Mouse (Mus musculus) midbrain, embryonic 11.5 days (tissue): Measurements from ENCODE around the gene Reep1. TPM values are rescaled to one million over a fixed set of nuclear protein-coding genes. Genes with fewer than 3 reads are reported as not detected.
A peak's percentile ranks its signal among the peaks of the same experiment; 100 is the strongest.

Experiments used
- ATAC-seq: fragments of 200-750 bp; cut with Nextera tagmentation; 2 replicates; pipeline ENCODE4 v1.8.0; 2017; ENCODE audit warnings: moderate TSS enrichment, moderate library complexity; ENCODE audit not compliant: low FRiP score
- DNase-seq: peaks from one replicate; pipeline ENCODE4 v3.0.0; 2015; ENCODE audit warnings: low spot score; ENCODE audit errors: missing footprints
- H3K27ac ChIP-seq: fragments of 300-500 bp; sonication (generic); 2 replicates; pipeline ENCODE4 v1.5.1; 2014; ENCODE audit warnings: low read depth, low read length
- H3K27me3 ChIP-seq: fragments of 300-500 bp; sonication (generic); 2 replicates; pipeline ENCODE4 v1.6.1; 2014; ENCODE audit warnings: mild to moderate bottlenecking, low read length, moderate library complexity, mixed read lengths; ENCODE audit not compliant: control insufficient read depth, insufficient read depth
- H3K36me3 ChIP-seq: fragments of 300-500 bp; sonication (generic); 2 replicates; pipeline ENCODE4 v1.6.1; 2014; ENCODE audit warnings: mild to moderate bottlenecking, low read length, moderate library complexity, mixed read lengths; ENCODE audit not compliant: control insufficient read depth, insufficient read depth
- H3K4me1 ChIP-seq: fragments of 300-500 bp; sonication (generic); 2 replicates; pipeline ENCODE4 v1.6.1; 2014; ENCODE audit warnings: low read length; ENCODE audit not compliant: control insufficient read depth, insufficient read depth
- H3K4me2 ChIP-seq: fragments of 300-500 bp; sonication (generic); 2 replicates; pipeline ENCODE4 v1.6.1; 2014; ENCODE audit warnings: mild to moderate bottlenecking, moderate library complexity
- H3K4me3 ChIP-seq: fragments of 300-500 bp; sonication (generic); 2 replicates; pipeline ENCODE4 v1.5.1; 2014; ENCODE audit warnings: low read depth, low read length
- H3K9ac ChIP-seq: fragments of 300-500 bp; sonication (generic); 2 replicates; pipeline ENCODE4 v1.6.1; 2014; ENCODE audit warnings: low read length
- H3K9me3 ChIP-seq: fragments of 300-500 bp; sonication (generic); 2 replicates; pipeline ENCODE4 v1.6.1; 2016; ENCODE audit warnings: low read length; ENCODE audit not compliant: control insufficient read depth
- WGBS: fragments of 180-500 bp; shearing (Covaris S2); extraction: QIAGEN DNeasy Blood & Tissue Kit; methylation state at CpG from one replicate; pipeline ENCODE4 v1.1.7; 2014; 5-methylcytosine and 5-hydroxymethylcytosine counted together
- polyA plus RNA-seq: library from polyadenylated mRNA; unstranded; fragments of >200 nt; fragmentation: Nextera tagmentation; extraction: Ambion mirVana; gene quantifications from 2 replicates; pipeline ENCODE4 v1.2.1, GENCODE M21; 2014

Reep1 gene
- polyA plus RNA-seq, 1 experiment from 2014 or later: 72.1 TPM

GRCm38 (mm10) chr6:71767761-71768160, 60.4 kb downstream of the Reep1 start:
- H3K9me3 ChIP-seq: no peaks in the 10 kb centered on the region
- DNase-seq (peak; percentile 41), ATAC-seq (no peak)
- peaks cover 3% of the 10 kb centered on the region; the same call in 1 of the 2 replicates for H3K36me3 ChIP-seq
- no peak overlapping the region for H3K27ac ChIP-seq
- no peak overlapping the region for H3K9ac ChIP-seq
- no peaks in the 10 kb centered on the region for H3K27me3 ChIP-seq
- H3K4me2 ChIP-seq: no peak overlapping the region
- H3K4me3 ChIP-seq: no peak overlapping the region
- 79% methylated on average over 4 of the region's 4 CpGs for WGBS
- no peaks in the 10 kb centered on the region for H3K4me1 ChIP-seq

DNA sequence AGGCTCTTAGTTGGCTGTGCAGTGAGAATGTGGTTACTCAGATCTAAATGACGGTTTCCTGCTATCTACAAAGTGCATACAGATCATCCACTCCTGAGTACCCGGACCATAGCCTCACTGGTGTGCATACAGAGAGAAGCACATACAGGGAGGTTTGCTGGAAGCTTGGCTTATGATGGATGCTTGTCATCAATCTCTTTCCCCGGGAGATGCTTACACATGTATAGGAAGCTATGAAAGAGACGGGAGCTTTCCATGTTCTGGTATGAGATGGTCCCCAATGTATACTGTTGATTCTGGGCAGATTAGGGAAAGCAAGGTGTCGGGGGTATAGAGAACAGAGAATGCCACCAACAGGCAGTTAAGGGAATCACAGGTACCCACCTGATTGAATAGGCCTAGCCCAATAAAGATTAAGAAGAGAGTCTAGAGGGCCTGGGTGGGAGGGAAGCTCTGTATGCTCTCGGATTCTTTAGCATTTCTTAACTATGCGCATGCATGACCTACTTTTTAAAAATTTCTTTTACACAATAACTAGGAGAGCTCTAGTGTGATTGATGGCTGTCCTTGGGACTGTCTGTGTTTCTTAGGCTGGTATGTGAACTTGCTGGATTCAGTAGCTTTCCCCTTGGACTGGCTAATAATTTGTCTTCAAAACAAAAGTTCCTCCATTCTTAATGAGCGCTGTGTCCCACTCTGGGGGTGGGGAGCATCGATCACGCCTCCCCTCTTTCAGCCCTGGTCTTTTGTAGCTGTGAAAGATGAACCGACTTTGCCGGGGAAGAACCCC, 62.7 kb downstream of the Reep1 start:
- no peak overlapping the region for H3K4me3 ChIP-seq
- WGBS: 82% methylated on average over 12 of the region's 12 CpGs
- H3K9ac ChIP-seq: no peak overlapping the region
- ATAC-seq: no peak
- peak; percentile 47 for DNase-seq
- H3K27ac ChIP-seq: no peak overlapping the region
- H3K36me3 ChIP-seq: peaks cover 3% of the 10 kb centered on the region; the same call in 1 of the 2 replicates
- H3K9me3 ChIP-seq: no peaks in the 10 kb centered on the region
- H3K4me2 ChIP-seq: no peak overlapping the region
- no peaks in the 10 kb centered on the region for H3K4me1 ChIP-seq
- H3K27me3 ChIP-seq: no peaks in the 10 kb centered on the region

GRCm38 (mm10) chr6:71770856-71771255, 63.5 kb downstream of the Reep1 start:
- H3K36me3 ChIP-seq: peaks cover 3% of the 10 kb centered on the region; the same call in 1 of the 2 replicates
- H3K4me3 ChIP-seq: no peak overlapping the region
- H3K9me3 ChIP-seq: no peaks in the 10 kb centered on the region
- H3K27me3 ChIP-seq: no peaks in the 10 kb centered on the region
- ATAC-seq (no peak), DNase-seq (peak; percentile 47)
- 99% methylated on average over 4 of the region's 4 CpGs for WGBS
- H3K27ac ChIP-seq: no peak overlapping the region
- H3K4me1 ChIP-seq: no peaks in the 10 kb centered on the region
- no peak overlapping the region for H3K9ac ChIP-seq
- no peak overlapping the region for H3K4me2 ChIP-seq

DNA sequence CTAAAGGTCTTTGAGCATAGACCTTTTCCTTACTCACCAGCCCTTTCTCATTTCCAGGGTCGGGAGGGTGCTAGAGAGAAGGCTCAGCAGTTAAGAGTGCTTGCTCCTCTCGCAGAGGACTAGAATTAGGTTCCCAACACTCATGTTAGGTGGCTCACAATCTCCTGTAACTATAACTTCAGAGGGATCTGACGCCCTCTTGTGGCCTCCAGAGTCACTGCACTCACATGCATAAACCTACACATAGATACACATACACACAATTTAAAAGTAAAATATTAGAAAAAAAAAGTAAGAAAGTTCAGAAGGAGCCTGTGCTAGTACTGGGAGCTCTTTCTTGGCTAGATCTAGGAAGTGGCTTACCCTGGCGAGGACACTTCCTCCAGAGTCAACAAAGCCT, 63.9 kb downstream of the Reep1 start:
- H3K27ac ChIP-seq: no peak overlapping the region
- no peak overlapping the region for H3K4me3 ChIP-seq
- no peak overlapping the region for H3K9ac ChIP-seq
- H3K27me3 ChIP-seq: no peaks in the 10 kb centered on the region
- H3K4me2 ChIP-seq: no peak overlapping the region
- H3K9me3 ChIP-seq: no peaks in the 10 kb centered on the region
- DNase-seq: peak; percentile 79
- H3K4me1 ChIP-seq: no peaks in the 10 kb centered on the region
- 91% methylated on average over 4 of the region's 4 CpGs for WGBS
- H3K36me3 ChIP-seq: peaks cover 3% of the 10 kb centered on the region; the same call in 1 of the 2 replicates
- no peak for ATAC-seq

DNA sequence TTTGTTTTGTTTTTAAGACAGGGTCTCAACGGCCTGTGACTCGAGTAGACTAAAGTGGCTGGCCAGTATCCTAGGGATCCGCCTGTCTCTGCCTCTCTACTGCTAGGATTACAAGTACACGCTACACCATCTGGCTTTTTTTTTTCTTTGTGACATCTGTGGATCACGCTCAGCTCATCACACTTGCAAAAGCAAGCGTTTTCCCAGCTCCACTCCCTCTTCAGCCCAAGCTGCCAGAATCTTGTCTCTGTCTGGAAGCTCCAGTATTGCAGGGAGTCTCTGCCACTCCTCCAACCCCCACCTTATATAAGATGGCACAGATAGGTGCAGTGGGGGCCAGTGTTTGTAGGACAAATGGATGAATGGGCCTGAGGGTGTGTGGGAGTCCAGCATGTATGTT, 64.8 kb downstream of the Reep1 start:
- Histone ChIP-seq H3K4me2 (no peak overlapping the region), H3K27ac (no peak overlapping the region), H3K27me3 (no peaks in the 10 kb centered on the region), H3K4me1 (no peaks in the 10 kb centered on the region), H3K4me3 (no peak overlapping the region), H3K36me3 (peaks cover 3% of the 10 kb centered on the region; the same call in 1 of the 2 replicates), H3K9me3 (no peaks in the 10 kb centered on the region), H3K9ac (no peak overlapping the region)
- 94% methylated on average over 6 of the region's 6 CpGs for WGBS
- ATAC-seq (no peak), DNase-seq (peak; percentile 47)

GRCm38 (mm10) chr6:71772636-71773208, 65.4 kb downstream of the Reep1 start:
- H3K36me3 ChIP-seq: peaks cover 3% of the 10 kb centered on the region; the same call in 1 of the 2 replicates
- no peak overlapping the region for H3K27ac ChIP-seq
- no peaks in the 10 kb centered on the region for H3K4me1 ChIP-seq
- ATAC-seq (no peak), DNase-seq (peak; percentile 41)
- H3K9ac ChIP-seq: no peak overlapping the region
- no peak overlapping the region for H3K4me3 ChIP-seq
- 91% methylated on average over 7 of the region's 7 CpGs for WGBS
- H3K9me3 ChIP-seq: no peaks in the 10 kb centered on the region
- no peaks in the 10 kb centered on the region for H3K27me3 ChIP-seq
- H3K4me2 ChIP-seq: no peak overlapping the region

DNA sequence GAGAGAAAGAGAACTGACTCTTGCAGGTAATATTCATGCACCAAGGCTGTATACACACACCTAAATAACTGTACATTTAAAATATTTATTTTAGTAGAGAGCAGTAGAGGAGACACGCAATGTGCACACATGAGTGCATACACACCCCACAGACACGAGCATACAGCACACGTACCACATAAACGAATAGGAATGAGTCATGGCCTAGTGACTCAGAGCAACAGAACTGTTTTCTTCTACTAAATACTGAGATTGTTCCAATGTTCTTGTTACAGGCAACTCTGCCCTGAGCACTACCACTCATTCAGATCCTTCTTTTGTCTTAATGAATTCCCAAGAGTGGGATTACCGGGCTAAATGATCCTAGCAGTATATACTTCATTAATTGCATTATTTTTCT, 70.7 kb downstream of the Reep1 start:
- H3K4me2 ChIP-seq: no peak overlapping the region
- no peaks in the 10 kb centered on the region for H3K9me3 ChIP-seq
- WGBS: 90% methylated on average over 5 of the region's 5 CpGs
- H3K27me3 ChIP-seq: no peaks in the 10 kb centered on the region
- no peak overlapping the region for H3K27ac ChIP-seq
- H3K9ac ChIP-seq: no peak overlapping the region
- H3K4me3 ChIP-seq: no peak overlapping the region
- ATAC-seq: no peak
- H3K4me1 ChIP-seq: no peaks in the 10 kb centered on the region
- H3K36me3 ChIP-seq: no peaks in the 10 kb centered on the region
- peak; percentile 33 for DNase-seq

- no peak for ATAC-seq
- peak; percentile 21 for DNase-seq
- no peaks in the 10 kb centered on the region for H3K36me3 ChIP-seq
- H3K27ac ChIP-seq: no peak overlapping the region
- no peaks in the 10 kb centered on the region for H3K27me3 ChIP-seq
- no peaks in the 10 kb centered on the region for H3K9me3 ChIP-seq
- H3K4me3 ChIP-seq: no peak overlapping the region
- H3K4me1 ChIP-seq: no peaks in the 10 kb centered on the region
- H3K4me2 ChIP-seq: no peak overlapping the region
- 71% methylated on average over 2 of the region's 2 CpGs for WGBS
- no peak overlapping the region for H3K9ac ChIP-seq
Observed at GRCm38 (mm10) chr6:71779831-71780230, 72.5 kb downstream of the Reep1 start.

DNA sequence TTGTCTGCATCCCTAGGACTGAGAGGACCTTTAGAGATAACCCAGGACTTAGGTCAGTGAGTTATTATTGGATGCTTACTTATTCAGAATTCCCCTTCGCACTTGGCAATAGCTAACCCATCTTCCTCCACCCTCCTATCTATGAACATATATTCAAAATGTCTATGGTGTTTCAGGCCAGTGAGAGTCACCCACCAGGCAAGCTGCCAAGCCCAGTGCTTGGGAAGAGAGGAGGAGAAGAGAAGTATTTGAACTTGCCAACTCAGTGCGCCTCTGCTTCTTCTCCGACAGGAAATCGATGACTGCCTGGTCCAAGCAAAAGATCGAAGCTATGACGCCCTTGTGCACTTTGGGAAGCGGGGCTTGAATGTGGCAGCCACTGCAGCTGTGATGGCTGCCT, 73.1 kb downstream of the Reep1 start:
- no peak overlapping the region for H3K9ac ChIP-seq
- H3K4me1 ChIP-seq: no peaks in the 10 kb centered on the region
- no peak overlapping the region for H3K4me2 ChIP-seq
- H3K27ac ChIP-seq: no peak overlapping the region
- H3K9me3 ChIP-seq: no peaks in the 10 kb centered on the region
- no peaks in the 10 kb centered on the region for H3K27me3 ChIP-seq
- 97% methylated on average over 7 of the region's 7 CpGs for WGBS
- ATAC-seq (no peak), DNase-seq (peak; percentile 61)
- no peaks in the 10 kb centered on the region for H3K36me3 ChIP-seq
- no peak overlapping the region for H3K4me3 ChIP-seq
